Mouse (Mus musculus) cerebellum, adult 2 months (tissue): ENCODE results near the gene Taok3. TPM values are rescaled to one million over a fixed set of nuclear protein-coding genes. Genes with fewer than 3 reads are reported as not detected.

Source experiments
- DNase-seq, 2 experiments: peaks; one replicate each; pipeline ENCODE4 v3.0.0; 2021
- H3K27ac ChIP-seq: fragments of 200-500 bp; 2 replicates; pipeline ENCODE4 v1.5.1; 2012; ENCODE audit warnings: low read length, control low read depth, inconsistent platforms; ENCODE audit not compliant: insufficient read depth
- H3K27me3 ChIP-seq: fragments of 200-500 bp; 2 replicates; pipeline ENCODE4 v1.6.1; 2012; ENCODE audit warnings: inconsistent platforms, mild to moderate bottlenecking, low read length, moderate library complexity; ENCODE audit not compliant: control insufficient read depth, insufficient read depth
- H3K4me1 ChIP-seq: fragments of 200-500 bp; 2 replicates; pipeline ENCODE4 v1.6.1; 2011; ENCODE audit warnings: low read length; ENCODE audit not compliant: control insufficient read depth, insufficient read depth
- H3K4me3 ChIP-seq: fragments of 200-500 bp; replicated peaks from 2 replicates; pipeline ENCODE3; 2011; ENCODE audit warnings: mild to moderate bottlenecking, low read depth, low read length, control low read depth; ENCODE audit not compliant: insufficient read depth
- CTCF ChIP-seq: fragments of 200-500 bp; IDR thresholded peaks from 2 replicates; pipeline ENCODE4 v1.5.1; 2011; ENCODE audit warnings: low read depth, mild to moderate bottlenecking, control low read depth, low read length, moderate library complexity, borderline replicate concordance; ENCODE audit not compliant: insufficient read depth
- POLR2A ChIP-seq: fragments of 200-500 bp; IDR thresholded peaks from 2 replicates; pipeline ENCODE4 v1.6.1; 2011; ENCODE audit warnings: low read length, control low read depth, borderline replicate concordance; ENCODE audit not compliant: insufficient read depth
- WGBS: fragments of 180-500 bp; shearing (Covaris S2); methylation state at CpG from one replicate; pipeline ENCODE4 v1.1.7; 2018; 5-methylcytosine and 5-hydroxymethylcytosine counted together
- polyA plus RNA-seq: library from polyadenylated mRNA; depleted of rRNA; stranded (reverse); fragments of >200 nt; gene quantifications from 2 replicates; pipeline ENCODE4 v1.2.3, GENCODE M21; 2012

Taok3 gene
- polyA plus RNA-seq, 1 experiment = 43.6 TPM

DNA sequence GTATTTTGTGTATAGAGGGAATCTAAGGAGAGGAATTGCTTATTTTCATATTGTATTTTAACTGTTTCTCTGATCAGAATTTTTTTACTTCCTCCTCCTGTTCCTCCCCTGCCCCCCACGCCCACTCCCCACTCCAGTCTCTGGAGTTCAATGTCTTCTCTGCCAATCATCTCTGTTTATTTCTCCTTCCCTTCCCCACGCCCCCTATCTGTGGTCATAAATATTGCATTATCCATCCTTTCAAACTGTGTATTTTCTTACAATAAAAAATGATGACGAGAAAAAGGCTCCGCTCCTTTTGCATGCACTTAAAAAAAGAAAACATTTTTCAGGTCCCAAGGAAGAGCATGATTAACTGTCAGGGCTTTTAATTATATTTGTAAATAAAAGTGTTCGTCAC lies 154.9 kb downstream of the Taok3 start:
- WGBS = 63% methylated on average over 5 of the region's 5 CpGs
- H3K4me1 ChIP-seq = peaks cover 15% of the 10 kb centered on the region
- peak; percentile 6; the same call in 1 of the 2 replicates for TF ChIP-seq CTCF
- no peak for TF ChIP-seq POLR2A

DNA sequence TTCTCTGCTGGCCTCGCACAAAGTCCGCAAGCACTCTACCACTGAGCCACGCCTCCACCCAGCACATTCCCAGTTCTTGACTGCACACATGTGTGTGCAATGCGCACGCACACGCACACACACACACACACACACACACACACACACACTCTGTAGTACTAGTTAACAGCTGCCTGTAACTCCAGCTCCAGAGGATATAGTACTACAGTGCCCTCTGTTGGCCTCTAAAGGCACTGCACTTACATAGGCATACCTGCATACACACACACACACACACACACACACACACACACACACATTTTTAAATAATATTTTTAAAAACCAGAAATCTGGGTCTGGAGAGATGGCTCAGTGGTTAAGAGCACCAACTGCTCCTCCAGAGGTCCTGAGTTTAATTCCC lies 157.9 kb downstream of the Taok3 start:
- H3K27ac ChIP-seq = no peak overlapping the region
- DNase-seq = no peak
- no peak overlapping the region for H3K4me3 ChIP-seq
- H3K27me3 ChIP-seq = no peaks in the 10 kb centered on the region
- WGBS = 95% methylated on average over 6 of the region's 6 CpGs
- no peaks in the 10 kb centered on the region for H3K4me1 ChIP-seq
- TF ChIP-seq CTCF = no peak
- no peak for TF ChIP-seq POLR2A

More for the DNA sequence above, 154.9 kb downstream of the Taok3 start:
- H3K27ac ChIP-seq = no peak overlapping the region
- DNase-seq = no peak
- H3K27me3 ChIP-seq = no peaks in the 10 kb centered on the region
- no peak overlapping the region for H3K4me3 ChIP-seq

GRCm38 (mm10) chr5:117278809-117279668 lies 159.1 kb downstream of the Taok3 start:
- 81% methylated on average over 15 of the region's 15 CpGs for WGBS

DNA sequence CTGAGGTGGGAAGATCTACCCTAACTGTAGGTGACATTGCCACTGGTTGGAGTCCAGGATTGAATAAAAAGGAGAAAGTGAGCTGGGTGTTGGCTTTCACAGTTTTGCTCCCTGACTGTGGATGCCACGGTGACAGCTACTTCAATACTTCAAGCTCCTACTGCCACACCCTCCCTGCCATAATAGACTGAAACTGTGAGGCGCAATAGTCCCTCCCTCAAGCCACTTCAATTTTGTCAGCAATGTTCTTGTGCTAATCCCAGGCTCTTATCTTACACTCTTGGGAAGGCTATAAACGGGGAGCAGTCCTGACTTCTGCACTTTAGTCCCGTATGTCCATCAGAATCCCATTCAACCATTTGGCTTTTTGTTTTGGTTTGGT lies 159.7 kb downstream of the Taok3 start:
- H3K4me1 ChIP-seq = peaks cover under 1% of the 10 kb centered on the region; the same call in 1 of the 2 replicates
- H3K4me3 ChIP-seq = no peak overlapping the region
- DNase-seq = no peak
- TF ChIP-seq CTCF (no peak), POLR2A (no peak)
- no peaks in the 10 kb centered on the region for H3K27me3 ChIP-seq
- no peak overlapping the region for H3K27ac ChIP-seq
- WGBS = 83% methylated on average over 4 of the region's 4 CpGs

More at GRCm38 (mm10) chr5:117278809-117279668, 159.1 kb downstream of the Taok3 start:
- Histone ChIP-seq H3K4me1 (no peaks in the 10 kb centered on the region), H3K27ac (no peak overlapping the region), H3K4me3 (no peak overlapping the region), H3K27me3 (no peaks in the 10 kb centered on the region)
- no peak for DNase-seq
- TF ChIP-seq POLR2A (no peak), CTCF (no peak)

- no peaks in the 10 kb centered on the region for H3K27me3 ChIP-seq
- H3K4me1 ChIP-seq = peaks cover 6% of the 10 kb centered on the region; the same call in 1 of the 2 replicates
- no peak for TF ChIP-seq POLR2A
- no peak for TF ChIP-seq CTCF
- DNase-seq = no peak
- H3K27ac ChIP-seq = no peak overlapping the region
- H3K4me3 ChIP-seq = no peak overlapping the region
- WGBS = 91% methylated on average over 10 of the region's 10 CpGs
Measured at GRCm38 (mm10) chr5:117281536-117281935, 161.6 kb downstream of the Taok3 start.

DNA sequence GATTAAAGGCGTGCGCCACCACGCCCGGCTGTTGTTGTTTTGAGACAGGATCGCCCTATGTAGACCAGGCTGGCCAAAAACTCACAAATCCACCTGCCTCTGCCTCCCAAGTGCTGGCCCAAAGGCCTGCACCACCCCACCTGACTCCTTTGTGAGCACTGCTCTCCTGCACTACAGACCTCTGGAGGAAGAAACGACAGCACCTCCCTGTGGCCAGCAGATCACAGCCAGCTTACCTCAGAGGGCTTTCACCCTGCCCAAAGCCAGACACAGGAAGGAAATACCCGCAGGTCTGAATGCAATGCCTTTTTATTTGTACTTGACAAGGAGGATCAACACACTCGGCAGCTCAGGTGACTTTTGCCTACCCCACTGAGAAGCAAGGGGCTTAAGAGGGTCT lies 162.4 kb downstream of the Taok3 start:
- WGBS = 89% methylated on average over 8 of the region's 8 CpGs
- no peak overlapping the region for H3K27ac ChIP-seq

GRCm38 (mm10) chr5:117284029-117284428 lies 164.1 kb downstream of the Taok3 start:
- Histone ChIP-seq H3K4me3 (no peak overlapping the region), H3K27ac (no peak overlapping the region), H3K4me1 (peaks cover 6% of the 10 kb centered on the region; the same call in 1 of the 2 replicates), H3K27me3 (no peaks in the 10 kb centered on the region)
- 35% methylated on average over 9 of the region's 9 CpGs for WGBS
- DNase-seq = peak in 1 of 2 experiments; percentile 39
- TF ChIP-seq POLR2A (no peak), CTCF (no peak)

More for the DNA sequence above, 162.4 kb downstream of the Taok3 start:
- peaks cover 6% of the 10 kb centered on the region; the same call in 1 of the 2 replicates for H3K4me1 ChIP-seq
- DNase-seq = no peak
- no peaks in the 10 kb centered on the region for H3K27me3 ChIP-seq
- no peak overlapping the region for H3K4me3 ChIP-seq
- TF ChIP-seq CTCF = peak; percentile 17; the same call in 1 of the 2 replicates
- no peak for TF ChIP-seq POLR2A

DNA sequence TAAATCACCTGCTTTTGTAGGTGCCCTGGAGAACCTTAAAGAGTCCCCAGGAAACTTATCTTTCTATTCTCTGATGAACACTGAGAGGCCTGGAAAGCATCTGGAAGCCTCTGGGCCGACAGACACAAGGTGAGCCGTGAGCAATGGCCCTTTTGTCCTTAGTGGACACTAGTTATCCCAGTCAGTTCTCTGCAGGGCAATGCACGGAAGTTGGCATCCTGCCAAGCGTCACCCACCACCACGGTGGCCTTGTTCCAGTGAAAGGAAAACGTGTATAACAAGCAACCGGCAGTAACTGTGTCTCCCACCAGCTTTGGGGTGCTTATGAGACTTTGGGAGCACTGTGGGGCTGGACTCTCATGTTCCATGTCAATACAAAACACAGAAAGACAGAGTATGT lies 164.8 kb downstream of the Taok3 start:
- H3K4me3 ChIP-seq = no peak overlapping the region
- TF ChIP-seq POLR2A (no peak), CTCF (no peak)
- no peak for DNase-seq
- no peaks in the 10 kb centered on the region for H3K27me3 ChIP-seq
- peaks cover 6% of the 10 kb centered on the region; the same call in 1 of the 2 replicates for H3K4me1 ChIP-seq
- H3K27ac ChIP-seq = no peak overlapping the region
- 12% methylated on average over 7 of the region's 7 CpGs for WGBS
